ENCODE assay signal across 14 mouse cellular contexts in genomic region chr11:86050430-86051280, GRCm38 (mm10).
DNase-seq lines count a peak whose midpoint lies in the region; ATAC-seq and TF ChIP-seq lines count a peak whose summit lies in the region.
"Had no signal": no experiment of that assay in that cellular context is flagged by ENCODE, and none has a peak within 500 bp of the region (broad histone marks: within the 10 kb centered on the region; RNA-seq: fewer than 3 reads in every experiment).

No protein-coding gene starts in this region.

- no peak overlapping the region for H3K4me2 ChIP-seq in midbrain, embryonic 15.5 days
- H3K4me2 ChIP-seq: forebrain, embryonic 15.5 days; heart, embryonic 11.5 days; hindbrain, embryonic 13.5 days; liver, embryonic 15.5 days; stomach, embryonic 15.5 days had no signal

- DNase-seq in adrenal gland, adult 2 months: peak; percentile 61
- no peak for DNase-seq in adrenal gland, postnatal 4 days (ENCODE audit: low spot score in 2 of 2)
- no peak for DNase-seq in midbrain, embryonic 10.5 days (ENCODE audit: low spot score)
- DNase-seq in skeletal muscle tissue, adult 2 months (ENCODE audit: low read depth, low spot score): peak; percentile 21
- DNase-seq in thymus, postnatal 36 days: no peak
- no peak for DNase-seq in cerebellum, adult 11-12 months
- DNase-seq: B cell, adult 2 months had no signal

- no peaks in the 10 kb centered on the region for H3K27me3 ChIP-seq in midbrain, embryonic 10.5 days (ENCODE audit: low read depth, poor library complexity, severe bottlenecking)
- H3K27me3 ChIP-seq in midbrain, embryonic 15.5 days (replicated peaks): no peaks in the 10 kb centered on the region
- H3K27me3 ChIP-seq: forebrain, embryonic 15.5 days; hindbrain, embryonic 13.5 days; liver, embryonic 15.5 days; stomach, embryonic 15.5 days had no signal

- 88% methylated on average over 8 of the region's 8 CpGs for WGBS in midbrain, embryonic 10.5 days
- WGBS in midbrain, embryonic 15.5 days: 86% methylated on average over 8 of the region's 8 CpGs

- ATAC-seq in midbrain, embryonic 15.5 days (replicated peaks): no peak
- ATAC-seq: forebrain, embryonic 15.5 days had no signal

- no peaks in the 10 kb centered on the region for H3K9me3 ChIP-seq in midbrain, embryonic 10.5 days (replicated peaks)
- no peaks in the 10 kb centered on the region for H3K9me3 ChIP-seq in midbrain, embryonic 15.5 days
- H3K9me3 ChIP-seq: forebrain, embryonic 15.5 days; hindbrain, embryonic 13.5 days; liver, embryonic 15.5 days; stomach, embryonic 15.5 days had no signal

- TF ChIP-seq POLR2A in embryonic fibroblast, embryonic 13.5 days (IDR thresholded peaks at IDR 0.05; ENCODE audit: low read depth, low read length): no peak; the same call in 1 of the 2 replicates

- H3K27ac ChIP-seq in midbrain, embryonic 10.5 days (replicated peaks): peak overlapping the region; percentile 49
- no peak overlapping the region for H3K27ac ChIP-seq in midbrain, embryonic 15.5 days
- H3K27ac ChIP-seq in embryonic fibroblast, embryonic 13.5 days (ENCODE audit: insufficient read depth, low read length): peak overlapping the region; percentile 100
- H3K27ac ChIP-seq: forebrain, embryonic 15.5 days; hindbrain, embryonic 13.5 days; liver, embryonic 15.5 days; stomach, embryonic 15.5 days had no signal

- H3K36me3 ChIP-seq in midbrain, embryonic 10.5 days: no peaks in the 10 kb centered on the region
- no peaks in the 10 kb centered on the region for H3K36me3 ChIP-seq in midbrain, embryonic 15.5 days (replicated peaks)
- H3K36me3 ChIP-seq: forebrain, embryonic 15.5 days; hindbrain, embryonic 13.5 days; liver, embryonic 15.5 days; stomach, embryonic 15.5 days had no signal

- peaks cover 8% of the 10 kb centered on the region for H3K4me1 ChIP-seq in midbrain, embryonic 10.5 days
- no peaks in the 10 kb centered on the region for H3K4me1 ChIP-seq in midbrain, embryonic 15.5 days
- peaks cover 3% of the 10 kb centered on the region; the same call in 1 of the 2 replicates for H3K4me1 ChIP-seq in embryonic fibroblast, embryonic 13.5 days (ENCODE audit: control insufficient read depth, insufficient read depth, low read length)
- H3K4me1 ChIP-seq: forebrain, embryonic 15.5 days; liver, embryonic 15.5 days; stomach, embryonic 15.5 days had no signal

- H3K9ac ChIP-seq in midbrain, embryonic 15.5 days: no peak overlapping the region
- H3K9ac ChIP-seq: forebrain, embryonic 15.5 days; hindbrain, embryonic 13.5 days; liver, embryonic 15.5 days; stomach, embryonic 15.5 days had no signal

- H3K4me3 ChIP-seq in midbrain, embryonic 10.5 days: no peak overlapping the region
- no peak overlapping the region for H3K4me3 ChIP-seq in midbrain, embryonic 15.5 days
- no peak overlapping the region for H3K4me3 ChIP-seq in embryonic fibroblast, embryonic 13.5 days (ENCODE audit: insufficient read depth, low read length)
- H3K4me3 ChIP-seq: forebrain, embryonic 15.5 days; hindbrain, embryonic 13.5 days; liver, embryonic 15.5 days; stomach, embryonic 15.5 days had no signal

- no peak for TF ChIP-seq CTCF in embryonic fibroblast, embryonic 13.5 days (IDR thresholded peaks at IDR 0.05; ENCODE audit: borderline replicate concordance, insufficient read depth, low read length)

Comparison
In these comparisons a context has a peak if more than half of its experiments do, and no peak if none do; other contexts are left out.
1. DNase-seq: peak in adrenal gland, adult 2 months (single experiment) and skeletal muscle tissue, adult 2 months (single experiment); none in adrenal gland, postnatal 4 days (0 of 2), midbrain, embryonic 10.5 days (single experiment), thymus, postnatal 36 days (0 of 2) and cerebellum, adult 11-12 months (single experiment).